Mouse (Mus musculus): ENCODE measurements at regions not wholly inside any gene's neighbourhood (a gene's known extent, or its start where the extent isn't known, plus 50 kb on each side); places are given as distances from the start of the nearest gene placed in this dataset.

GRCm38 (mm10) chr2:79518046-79518750 is 61.6 kb upstream of the Cerkl start:
- TF ChIP-seq CTCF (IDR thresholded peaks at IDR 0.05; ENCODE audit: low read depth) (no peak), EP300 (IDR thresholded peaks at IDR 0.05; ENCODE audit: low read depth) (no peak)
